Mouse (Mus musculus): ENCODE data around the gene Stpg4.
A peak's percentile ranks its signal among the peaks of the same experiment; 100 is the strongest.

The Stpg4 gene

DNA sequence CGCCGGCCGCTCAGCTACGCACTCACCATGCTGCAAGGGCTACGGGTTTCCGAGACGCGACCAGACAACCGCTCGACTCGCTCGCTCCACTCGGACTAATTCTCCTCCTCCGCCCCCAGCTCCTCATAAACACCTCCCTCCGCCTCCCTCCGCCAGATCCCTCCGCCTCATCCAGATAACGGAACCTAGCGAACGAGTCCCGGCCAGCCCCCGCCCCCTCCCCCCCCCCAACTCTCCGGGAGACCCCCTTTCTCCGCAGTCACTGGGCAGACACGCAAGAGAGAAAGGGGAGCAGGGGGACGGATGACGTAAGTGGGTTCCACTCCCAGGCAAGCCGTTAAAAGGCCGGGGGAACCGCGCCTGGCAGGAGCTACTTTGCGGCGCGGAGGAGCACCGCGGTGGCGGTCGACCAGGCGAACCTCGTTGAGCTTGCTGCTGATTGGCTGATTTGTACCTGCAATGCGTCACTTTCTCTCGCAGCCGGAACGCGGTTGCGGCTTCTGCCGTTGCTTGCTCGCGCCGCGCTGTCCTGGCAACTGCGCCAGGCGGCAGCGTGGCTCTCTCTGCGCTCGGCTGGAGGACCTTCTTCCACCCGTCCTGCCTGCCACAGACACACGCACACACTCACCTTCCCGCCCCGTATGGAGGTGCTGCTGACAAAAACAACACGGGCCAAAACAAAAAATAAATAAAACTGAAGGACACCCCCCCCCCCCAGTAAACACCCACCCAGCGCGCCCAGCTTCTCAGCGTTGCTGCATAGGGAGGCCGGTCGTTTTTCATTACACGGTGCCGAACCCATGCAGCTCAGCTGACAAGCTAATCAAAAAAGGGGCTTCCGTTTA, 19.4 kb upstream of the Stpg4 start, which contains the start of gene Calm2:
Gene Calm2, minus strand, starts transcription at position 169 of the 845 bp plus-strand sequence.
- peak; percentile 96 for DNase-seq (ENCODE audit: low spot score)

DNA sequence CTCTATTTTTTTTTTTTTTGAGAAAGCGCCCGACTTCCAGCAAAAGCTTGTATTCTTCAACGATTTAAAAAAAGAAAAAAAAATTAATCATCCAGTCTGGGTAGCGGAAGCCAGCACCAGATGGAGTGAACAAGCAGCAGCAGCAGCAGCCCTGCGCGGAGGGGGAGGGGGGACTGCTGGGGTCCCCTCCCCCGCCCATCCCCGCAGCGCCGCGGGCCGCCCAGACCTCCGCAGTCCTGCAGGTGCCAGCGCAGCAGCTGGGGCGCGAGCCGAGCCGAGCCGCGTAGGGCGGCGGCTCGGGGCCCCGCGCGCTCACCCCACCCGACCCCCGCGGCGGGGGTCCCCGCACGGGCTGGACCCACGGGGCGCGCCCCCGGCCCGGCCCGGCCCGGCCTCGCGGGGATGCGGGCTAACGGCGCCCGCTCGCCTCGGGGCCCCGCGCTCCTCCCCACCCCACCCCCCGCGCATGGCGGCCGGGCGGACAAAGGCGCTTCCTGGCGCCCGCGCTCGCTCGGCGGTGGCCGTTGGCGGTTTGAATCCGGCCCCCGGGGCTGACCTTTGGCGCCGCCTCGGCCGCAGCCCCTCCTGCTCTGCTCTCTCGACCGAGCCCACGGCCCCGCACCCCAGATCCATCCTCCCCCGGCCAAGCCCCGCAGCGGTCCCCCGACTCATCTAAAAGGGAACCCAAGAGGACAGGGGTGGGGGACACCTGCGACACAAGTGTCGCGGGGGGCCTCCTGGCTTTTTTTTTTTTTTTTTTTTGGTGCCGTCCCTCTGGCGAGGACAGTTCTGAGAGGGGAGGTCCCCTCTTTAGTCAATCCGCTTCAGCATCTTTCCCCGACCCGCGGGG, 18.6 kb upstream of the Stpg4 start:
- DNase-seq (ENCODE audit: low spot score): no peak

DNA sequence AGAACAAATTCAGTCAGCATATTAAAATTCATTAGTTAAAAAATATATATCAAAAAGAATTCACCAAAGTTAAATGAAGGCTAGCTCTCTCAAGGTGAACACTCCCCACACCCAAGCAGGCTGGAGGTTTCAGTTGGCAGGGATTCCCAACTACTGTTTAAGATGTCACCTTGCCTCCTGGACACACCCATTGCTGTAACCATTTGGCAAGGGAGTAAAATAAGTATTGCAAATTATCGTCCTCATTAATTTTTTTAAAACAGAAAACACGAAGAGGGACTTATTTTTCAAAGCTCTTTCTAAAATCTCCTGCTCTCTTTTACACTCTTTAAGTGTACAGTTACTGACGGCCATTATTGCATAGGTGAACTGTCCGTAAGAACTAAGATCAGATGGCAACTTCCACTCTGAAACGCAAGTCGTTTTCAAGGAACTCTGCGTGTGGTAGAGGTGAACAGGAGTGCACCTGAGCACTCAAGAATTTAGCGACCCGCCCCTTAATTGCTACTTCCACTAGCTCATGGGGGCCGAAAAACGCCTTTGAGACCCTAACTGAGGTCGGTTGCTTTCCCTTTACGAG, 17.9 kb upstream of the Stpg4 start:
- no peak for DNase-seq (ENCODE audit: low spot score)

DNA sequence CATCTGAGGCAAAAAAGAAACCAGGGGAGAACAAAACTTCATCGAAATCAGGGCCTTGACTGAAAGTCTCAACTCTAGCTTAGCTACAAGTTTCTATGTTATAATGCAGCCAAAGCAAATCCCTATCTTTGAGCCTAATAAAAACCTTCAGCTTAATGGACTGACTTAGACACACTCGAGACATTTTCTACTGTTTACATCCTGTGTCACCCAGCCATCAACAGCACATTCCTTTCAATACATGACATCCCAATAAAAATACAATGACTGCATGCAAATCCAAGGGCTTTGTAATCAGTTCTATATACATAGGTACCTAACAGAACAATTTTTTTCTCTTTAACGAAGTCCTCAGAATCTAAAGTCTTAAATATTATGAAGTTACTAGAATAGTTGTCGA, 17.2 kb upstream of the Stpg4 start:
- no peak for DNase-seq (ENCODE audit: low spot score)

DNA sequence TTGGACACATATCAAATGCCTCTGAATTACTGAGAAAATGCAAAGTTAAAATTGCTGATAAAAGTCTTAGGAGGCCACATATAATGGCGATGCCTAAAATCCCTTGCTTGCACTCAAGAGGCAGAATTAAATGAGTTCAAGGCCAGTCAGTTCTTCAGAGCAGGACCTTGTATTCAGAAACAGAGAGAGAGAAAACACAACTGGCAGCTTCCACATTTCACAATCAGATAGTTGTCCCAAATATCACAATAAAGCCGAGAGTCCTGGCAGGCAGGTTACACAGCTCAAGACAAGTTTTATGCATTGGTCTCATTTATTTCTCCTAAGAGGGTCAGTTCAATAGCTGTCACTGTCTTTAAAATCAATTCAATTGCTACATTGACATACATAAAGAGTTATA, 14.0 kb upstream of the Stpg4 start:
- DNase-seq (ENCODE audit: low spot score): no peak

DNA sequence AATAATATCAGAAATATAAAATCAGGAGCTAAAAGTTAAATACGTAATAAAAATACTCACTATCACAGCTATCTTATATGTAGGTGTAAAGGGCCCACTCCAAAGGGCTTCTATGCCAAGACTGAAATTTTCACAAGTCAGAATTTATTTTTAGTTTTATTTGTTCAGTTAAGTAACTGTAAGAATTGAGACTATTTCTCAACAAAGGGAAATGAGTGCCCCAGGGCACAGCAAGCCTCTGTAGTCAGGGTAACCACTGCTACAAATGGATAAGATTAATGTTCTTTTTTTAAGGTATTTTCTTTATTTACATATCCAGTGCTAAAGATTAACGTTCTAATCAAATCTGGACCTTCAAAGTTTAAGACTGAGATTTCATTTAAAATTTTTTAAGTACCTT, 11.9 kb upstream of the Stpg4 start:
- no peak for DNase-seq (ENCODE audit: low spot score)

DNA sequence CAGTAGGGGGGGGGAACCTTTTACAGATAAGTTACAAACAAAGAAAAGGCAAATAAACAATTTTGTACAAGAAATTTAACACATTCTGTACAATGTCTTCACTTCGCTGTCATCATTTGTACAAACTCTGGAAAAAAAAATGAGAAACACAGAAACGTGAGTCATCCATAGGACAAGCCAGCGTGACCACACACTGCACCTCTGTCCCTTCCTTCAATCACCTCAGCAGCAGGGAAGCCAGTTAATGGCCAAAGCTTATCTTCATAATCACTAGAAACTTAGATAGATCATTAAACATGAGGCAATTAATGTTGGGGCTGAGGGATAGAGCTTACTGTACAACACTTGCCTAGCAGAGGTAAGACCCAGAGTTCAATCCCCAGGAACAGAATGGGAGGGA, 6.4 kb upstream of the Stpg4 start:
- DNase-seq (ENCODE audit: low spot score): no peak

DNA sequence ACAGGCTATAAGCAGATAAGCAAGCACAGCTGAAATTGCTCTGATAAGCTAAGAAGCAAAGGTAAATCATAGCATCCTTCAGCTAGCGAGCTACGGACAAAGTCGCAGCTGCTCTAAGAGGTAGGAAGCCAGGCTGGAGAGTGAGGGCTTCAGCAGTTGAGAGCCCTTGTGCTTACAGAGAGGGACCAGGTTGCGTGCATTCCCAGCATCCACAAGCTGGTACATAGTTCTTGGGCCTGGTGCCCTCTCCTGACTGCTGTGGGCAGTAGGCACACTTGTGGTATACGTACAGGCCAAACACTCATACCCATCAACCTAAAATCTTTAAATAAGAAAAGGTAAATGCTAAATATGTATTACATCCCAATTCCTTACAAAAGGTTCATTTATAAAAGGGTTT, 5.2 kb upstream of the Stpg4 start:
- no peak for DNase-seq (ENCODE audit: low spot score)

DNA sequence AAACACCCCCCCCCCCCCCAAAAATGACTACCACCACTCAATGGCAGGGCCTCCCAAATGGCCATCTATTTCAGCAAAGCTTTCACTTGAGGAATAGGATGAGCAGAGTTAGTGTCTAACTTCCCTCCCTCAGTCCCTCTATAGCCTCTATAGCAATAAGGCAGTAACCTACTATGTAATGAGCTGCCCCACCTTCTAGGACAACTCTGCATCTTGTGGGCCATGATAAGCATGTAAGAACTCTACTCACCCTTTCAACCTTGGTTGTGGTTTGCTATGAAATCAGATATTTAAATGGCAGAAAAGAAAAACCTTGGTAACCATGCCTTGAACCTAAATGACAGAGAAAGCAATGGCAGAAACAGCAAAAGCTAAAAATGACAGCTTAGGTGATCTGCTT, 4.8 kb upstream of the Stpg4 start:
- no peak for DNase-seq (ENCODE audit: low spot score)

DNA sequence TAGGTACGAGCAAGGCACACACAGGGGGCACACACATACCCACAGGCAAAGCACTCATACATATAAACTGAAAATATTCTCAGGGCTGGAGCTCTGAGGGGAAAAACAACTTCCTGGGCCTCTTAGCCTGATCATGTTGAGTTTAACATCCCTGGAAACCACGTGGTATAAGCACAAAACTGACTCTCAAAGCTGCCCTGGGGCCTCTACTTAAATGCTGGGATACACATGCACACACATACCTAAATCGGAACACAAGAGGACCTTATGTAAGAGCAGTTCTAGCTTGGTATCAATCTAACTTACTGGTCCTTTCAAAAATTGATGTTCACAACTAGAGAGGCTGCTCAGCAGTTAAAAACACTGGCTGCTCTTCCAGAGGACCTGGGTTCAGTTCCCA, 1.9 kb upstream of the Stpg4 start:
- no peak for DNase-seq (ENCODE audit: low spot score)

DNA sequence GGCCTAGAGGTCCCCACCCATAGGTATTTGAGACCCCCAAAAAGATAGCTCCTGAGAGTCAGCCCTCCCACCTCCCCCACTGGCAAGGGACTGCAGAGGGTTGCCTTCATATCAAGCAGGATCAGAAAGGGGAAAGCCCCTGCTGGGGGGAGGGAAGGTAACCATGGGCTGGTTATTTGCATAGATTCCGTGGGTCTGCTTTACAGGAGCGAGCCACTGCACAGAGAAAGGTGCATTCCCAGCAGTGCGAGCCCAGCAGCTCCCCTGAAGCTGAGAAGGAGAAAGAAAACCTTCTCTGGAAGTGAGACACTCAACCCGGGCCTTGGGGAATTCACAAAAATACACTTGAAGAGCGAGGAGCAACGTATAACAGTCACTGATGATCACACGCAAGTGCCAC, 9.5 kb downstream of the Stpg4 start:
- no peak for DNase-seq (ENCODE audit: low spot score)

DNA sequence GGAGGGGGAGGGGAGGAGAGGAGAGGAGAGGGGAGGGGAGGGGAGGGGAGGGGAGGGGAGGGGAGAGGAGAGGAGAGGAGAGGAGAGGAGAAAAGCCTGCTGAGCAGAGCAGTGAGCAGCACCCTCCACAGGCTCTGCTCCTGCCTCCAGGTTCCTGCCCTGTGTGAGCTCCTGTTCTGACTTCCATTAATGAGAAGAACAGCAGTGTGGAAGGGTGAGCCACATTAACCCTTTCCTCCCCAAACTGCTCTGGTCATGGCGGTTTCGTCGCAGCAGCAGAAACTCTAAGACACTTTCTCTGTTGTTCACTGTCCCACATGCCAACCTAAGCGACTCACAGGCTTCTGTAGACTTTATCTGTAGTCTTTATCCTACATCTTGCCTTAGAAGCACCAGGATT, 20.9 kb downstream of the Stpg4 start:
- DNase-seq (ENCODE audit: low spot score): no peak

DNA sequence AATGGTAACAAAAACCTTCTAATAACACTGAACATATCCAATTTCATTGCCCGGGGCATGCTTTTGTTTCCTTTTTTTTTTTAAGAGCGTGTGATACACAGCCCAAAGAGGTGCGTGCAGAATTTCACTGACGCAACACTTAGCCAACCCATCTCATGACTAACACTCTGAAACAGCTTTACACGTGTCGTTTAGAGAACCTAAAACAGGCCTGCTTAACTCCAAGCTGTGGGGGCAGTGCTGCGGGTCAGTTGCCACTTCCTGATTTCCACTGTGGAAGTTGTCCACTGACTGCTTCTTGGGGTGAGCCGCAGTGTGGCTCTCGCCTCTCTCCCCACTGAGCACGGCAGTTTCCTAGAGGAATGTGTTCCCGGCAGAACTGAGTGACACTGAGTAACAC, 22.0 kb downstream of the Stpg4 start:
- DNase-seq (ENCODE audit: low spot score): no peak

DNA sequence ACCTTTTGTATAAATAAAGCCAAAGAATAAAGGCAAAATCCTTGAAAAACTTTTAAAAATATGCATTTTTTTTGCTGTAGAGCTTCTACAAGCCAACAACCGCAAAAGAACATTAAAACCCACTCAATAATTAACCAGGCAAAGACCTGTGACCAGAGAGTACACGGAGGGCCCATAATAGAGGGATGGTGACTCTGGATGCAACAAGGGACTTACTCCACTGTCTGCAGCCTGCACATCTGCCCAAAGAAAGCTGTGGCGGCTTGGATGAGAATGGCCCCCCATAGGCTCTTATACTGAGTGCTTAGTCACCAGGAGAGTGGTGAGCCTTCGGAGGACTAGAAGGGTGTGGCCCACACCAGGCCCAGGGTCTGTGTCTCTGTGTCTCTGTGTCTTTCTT, 24.1 kb downstream of the Stpg4 start:
- DNase-seq (ENCODE audit: low spot score): no peak

DNA sequence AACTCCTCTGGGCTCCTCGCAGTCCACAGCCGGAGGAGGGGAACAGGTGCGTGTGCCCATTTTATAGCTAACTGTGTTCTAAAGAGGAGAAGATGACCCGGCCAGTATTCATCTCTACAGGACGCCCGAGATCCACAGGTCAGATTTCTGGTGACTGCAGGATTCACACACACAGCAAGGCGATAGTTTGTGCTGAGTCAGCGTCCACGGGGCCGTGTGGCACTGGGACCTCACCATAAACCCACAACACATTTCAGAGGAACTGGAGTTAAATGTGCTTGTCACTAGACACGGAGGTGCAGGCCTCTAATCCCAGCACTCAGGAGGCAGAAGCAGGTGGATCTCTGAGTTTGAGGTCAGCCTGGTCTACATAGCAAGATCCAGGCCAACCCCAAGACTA, 25.1 kb downstream of the Stpg4 start:
- no peak for DNase-seq (ENCODE audit: low spot score)

DNA sequence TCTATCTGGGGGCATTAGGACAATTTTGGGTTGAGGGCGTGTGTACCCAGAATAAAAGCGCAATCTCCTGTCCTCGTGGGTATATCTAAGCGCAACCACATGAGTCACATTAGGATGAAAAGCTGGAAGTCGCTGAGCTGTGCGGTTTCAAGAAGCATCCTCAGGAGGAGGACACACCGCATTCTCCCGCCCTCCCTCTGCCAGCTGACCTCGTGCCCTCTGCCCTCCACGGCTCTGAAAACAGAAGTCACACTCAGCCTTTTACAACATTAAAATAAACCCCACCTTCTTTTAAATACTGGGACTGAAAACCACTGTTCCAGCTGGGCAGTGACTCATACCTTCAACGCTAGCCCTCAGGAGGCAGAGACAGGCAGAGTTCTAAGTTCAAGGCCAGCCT, 30.5 kb downstream of the Stpg4 start:
- no peak for DNase-seq (ENCODE audit: low spot score)

DNA sequence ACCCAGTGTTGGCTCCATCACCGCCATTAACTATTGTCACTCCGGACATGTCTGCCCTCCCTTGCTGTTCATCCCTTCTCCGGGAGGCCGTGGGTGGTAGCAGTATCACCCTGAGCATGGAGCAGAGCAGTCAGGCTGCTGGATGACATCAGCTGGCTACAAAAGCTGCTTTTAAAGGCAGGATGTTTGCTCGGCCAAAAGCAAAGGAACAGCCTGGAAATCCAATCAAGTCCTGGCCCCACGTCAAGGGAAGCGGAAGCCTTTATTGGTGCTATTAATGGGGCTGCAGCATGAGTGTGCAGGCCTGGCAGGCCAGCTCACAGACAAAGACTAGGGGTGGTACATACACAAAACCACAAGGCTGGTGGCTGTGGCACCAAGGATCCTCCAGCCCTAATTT, 36.3 kb downstream of the Stpg4 start:
- DNase-seq (ENCODE audit: low spot score): no peak

DNA sequence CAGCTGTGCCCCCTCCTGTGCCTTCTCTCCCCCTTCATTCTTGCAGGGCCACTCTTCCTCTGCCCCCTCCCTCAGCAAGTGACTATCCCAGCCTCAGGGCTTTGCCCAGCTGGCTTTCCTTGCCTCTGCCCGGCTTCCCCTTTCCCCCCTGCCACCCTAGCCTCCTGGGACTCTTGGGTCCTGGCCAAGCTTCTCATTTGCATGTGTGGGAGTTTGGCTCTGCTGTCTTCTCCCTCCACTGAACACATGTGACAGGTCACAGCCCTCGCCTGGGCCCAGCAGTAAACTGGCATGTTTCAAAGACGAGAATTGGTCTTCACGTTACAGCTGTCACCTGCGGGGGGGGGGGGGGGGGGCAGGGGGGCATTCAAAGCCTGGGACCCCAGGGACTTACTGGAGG, 40.5 kb downstream of the Stpg4 start:
- no peak for DNase-seq (ENCODE audit: low spot score)

DNA sequence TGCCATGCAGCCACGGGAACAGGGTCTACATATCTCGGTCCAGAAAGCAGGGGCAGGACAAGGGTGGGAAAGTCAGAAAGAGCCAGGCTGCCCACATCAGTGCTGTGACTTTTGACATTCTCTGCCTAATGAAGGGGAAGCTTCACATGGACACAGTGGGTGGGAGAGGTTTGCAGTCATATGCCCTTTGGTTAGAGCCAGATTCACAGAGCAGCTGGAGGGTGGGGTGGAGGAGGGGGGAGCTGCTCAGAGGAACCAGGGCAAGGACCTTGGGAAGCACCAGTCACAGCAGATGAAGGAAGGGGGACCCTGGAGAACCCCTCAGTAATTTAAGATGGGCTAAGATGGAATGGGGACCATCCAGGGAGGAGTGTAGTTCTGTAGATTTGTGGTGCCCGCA, 41.7 kb downstream of the Stpg4 start:
- DNase-seq (ENCODE audit: low spot score): no peak

DNA sequence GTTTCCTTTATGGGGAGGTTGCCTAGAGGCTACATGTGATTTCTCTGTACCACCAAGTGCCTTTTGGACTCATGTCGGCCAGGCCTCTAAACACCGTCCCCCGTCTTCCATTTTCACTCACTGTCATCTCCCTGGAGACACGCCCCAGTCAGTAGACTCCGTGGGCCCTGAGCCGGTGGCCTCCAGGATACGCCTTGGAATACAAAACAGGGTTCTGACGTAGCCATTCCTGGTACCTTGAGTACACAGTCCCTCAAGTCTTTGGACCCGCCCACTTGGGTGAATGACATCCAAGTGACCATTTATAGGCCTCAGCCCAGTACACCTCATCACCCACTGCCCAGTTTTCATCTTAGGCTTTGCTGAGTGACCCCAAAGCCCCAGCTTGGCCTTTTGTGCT, 46.9 kb downstream of the Stpg4 start:
- no peak for DNase-seq (ENCODE audit: low spot score)

DNA sequence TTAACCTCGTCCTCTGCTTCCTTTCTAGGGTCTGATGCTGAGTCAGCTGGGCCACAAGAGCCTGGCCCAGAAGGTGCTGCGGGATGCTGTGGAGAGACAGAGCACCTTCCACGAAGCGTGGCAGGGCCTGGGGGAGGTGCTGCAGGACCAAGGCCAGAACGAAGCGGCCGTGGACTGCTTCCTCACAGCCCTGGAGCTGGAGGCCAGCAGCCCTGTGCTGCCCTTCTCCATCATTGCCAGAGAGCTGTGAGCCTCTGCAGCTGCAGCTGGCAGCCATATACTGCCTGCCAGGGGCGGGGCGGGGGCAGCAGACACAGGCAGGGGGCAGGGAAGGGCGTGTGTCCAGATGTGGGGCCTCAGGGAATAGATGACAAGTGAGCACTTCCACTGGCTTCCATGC, 47.7 kb downstream of the Stpg4 start:
- DNase-seq (ENCODE audit: low spot score): no peak

DNA sequence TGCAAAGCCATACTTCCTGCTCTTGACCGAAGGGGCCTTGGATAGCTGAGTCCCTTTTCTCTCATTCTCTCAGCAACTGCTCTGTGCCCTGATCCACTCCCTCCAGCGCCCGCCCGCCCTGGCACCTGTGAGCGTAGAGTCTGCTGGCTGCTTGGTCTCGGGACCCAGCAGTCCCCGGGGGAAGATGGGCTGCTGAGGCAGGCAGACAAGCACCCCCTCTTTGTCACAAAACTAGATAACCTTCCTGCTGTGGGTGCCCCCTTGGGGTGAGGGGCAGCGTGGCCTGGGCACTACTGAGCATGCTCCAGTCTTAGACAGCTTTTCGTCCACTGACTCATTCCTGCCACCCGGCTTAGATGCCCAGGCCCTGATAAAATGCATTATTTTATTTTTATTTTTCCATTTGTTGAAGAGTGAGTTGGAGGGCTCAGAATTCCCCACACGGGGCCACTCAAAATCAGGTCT, 48.3 kb downstream of the Stpg4 start:
- no peak for DNase-seq (ENCODE audit: low spot score)
